Mouse (Mus musculus): ENCODE results near the gene Cldn14.
A peak's percentile ranks its signal among the peaks of the same experiment; 100 is the strongest.

Gene Cldn14

DNA sequence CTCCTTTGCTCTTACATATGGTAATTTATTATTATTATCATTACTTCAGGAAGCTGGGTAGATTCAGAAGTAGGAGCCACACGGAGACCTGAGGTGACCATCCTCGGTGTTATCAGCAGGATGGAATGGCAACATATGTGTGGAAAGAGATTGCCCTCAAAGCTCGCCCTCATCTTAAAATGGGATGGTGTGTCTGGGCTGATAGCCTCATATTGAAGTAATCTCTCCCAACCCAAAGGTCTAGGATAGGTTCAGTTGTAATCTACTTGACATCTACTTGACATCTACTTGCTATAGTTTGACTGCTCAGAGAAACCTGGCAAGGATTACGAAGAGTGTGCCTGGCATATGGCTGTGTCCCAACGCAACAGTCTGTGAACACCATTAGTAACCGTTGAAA lies 64.3 kb downstream of the Cldn14 start:
- DNase-seq (ENCODE audit: inconsistent ontology term) = no peak

GRCm38 (mm10) chr16:93942796-93943502 lies 65.7 kb downstream of the Cldn14 start:
- DNase-seq (ENCODE audit: inconsistent ontology term) = no peak

DNA sequence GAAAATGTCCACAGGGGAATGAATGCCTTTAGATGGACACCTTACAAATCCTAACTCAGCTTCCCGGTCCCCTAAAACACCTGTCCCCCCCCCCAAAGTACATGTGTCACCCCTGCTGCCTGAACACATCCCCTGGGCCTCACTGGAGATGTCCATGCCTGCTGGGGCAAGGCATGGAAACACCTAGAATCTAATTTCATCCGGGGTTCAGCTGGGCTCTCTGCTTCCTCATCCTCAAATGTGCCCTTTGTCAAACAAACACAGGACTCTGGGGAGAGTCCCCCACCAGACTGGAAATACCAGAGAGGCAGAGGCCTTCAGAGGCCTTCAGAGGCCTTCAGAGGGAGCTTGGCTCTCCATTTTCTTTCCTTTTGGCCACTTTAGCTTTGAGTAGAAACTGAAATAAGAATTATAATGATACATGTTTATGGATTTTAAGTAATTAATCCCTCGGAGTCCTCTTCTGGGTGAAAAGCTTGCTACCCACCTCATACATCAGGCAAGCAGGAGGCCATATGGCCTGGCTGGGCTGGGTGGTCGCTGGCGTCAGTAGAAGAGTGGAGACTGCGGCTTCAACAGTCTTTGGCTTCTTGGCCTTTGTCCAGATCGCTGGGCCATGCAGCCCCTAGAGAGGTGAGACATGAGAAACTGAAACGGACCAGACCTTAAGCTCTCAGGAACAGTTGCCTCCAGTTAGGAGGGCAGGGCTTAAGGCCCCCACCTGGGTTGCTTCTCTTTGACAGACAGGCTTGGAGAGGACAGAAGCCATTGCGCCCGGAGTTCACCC lies 66.7 kb downstream of the Cldn14 start:
- no peak for DNase-seq (ENCODE audit: inconsistent ontology term)

GRCm38 (mm10) chr16:93939961-93940360 lies 68.7 kb downstream of the Cldn14 start:
- DNase-seq (ENCODE audit: inconsistent ontology term) = no peak

GRCm38 (mm10) chr16:93938400-93938846 lies 70.2 kb downstream of the Cldn14 start:
- DNase-seq (ENCODE audit: inconsistent ontology term) = peak; percentile 33

GRCm38 (mm10) chr16:93935009-93935408 lies 73.6 kb downstream of the Cldn14 start:
- no peak for DNase-seq (ENCODE audit: inconsistent ontology term)

DNA sequence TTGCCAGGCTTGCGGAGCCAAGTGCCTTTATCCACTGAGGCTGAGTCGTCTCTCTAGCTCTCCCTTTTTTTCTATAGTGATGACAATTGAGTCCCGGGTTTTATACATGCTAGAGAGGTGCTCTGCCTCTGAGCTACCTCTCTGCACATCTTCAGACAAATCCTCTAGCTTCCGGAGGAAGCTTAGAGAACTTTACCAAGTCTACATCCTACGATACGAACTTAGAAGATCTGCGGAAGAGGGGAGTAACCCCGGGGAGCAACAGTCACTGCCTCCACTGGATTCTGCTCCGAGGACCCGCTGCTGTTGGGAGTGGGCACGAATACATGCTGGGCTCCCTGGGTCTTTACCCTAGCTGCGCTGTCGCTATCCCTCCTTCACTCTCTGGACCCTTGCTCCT lies 74.0 kb downstream of the Cldn14 start:
- no peak for DNase-seq (ENCODE audit: inconsistent ontology term)

DNA sequence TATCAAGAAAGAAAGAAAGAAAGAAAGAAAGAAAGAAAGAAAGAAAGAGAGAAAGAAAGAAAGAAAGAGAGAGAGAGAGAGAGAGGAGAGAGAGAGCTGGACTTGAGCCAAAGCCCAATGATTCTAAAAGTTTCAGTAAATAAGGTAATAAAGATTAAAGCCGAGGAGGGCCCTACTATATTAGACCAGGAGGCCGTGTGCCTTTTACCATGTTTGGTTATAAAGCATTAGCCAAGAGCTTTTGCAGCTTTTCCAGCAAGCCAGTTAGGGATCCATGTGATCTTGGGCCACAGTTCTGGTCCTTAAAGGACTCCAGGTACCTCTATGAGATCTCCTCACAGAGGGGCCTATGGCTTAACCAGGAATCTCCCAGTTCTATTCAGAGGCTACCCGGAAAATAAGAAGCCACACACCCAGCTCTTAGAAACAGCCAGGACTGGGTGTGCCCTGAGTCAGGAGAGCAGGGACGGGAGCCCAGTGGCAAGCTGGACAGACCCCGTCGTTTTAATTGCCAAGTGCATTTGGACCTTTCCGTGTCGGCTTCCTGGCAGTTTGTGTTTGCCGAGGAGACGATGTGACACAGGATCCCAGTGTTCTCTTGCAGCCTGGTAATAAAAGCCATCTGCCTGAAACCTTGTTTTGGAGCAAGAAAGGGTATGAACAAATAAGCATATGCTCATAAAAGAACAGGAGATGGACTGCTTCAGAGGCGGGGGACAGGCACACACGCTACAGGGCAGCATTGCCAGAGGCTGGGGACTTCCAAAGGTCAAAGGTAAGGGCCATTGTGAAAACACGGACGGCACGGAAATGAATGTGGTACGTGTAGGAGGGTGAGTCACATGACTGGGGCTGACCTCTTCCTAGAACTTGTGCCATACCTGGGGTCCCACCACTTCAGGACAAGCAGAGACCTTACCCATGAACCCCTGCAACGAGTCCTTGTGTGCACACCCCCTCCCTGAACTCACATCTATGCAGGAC lies 76.2 kb downstream of the Cldn14 start:
- DNase-seq (ENCODE audit: inconsistent ontology term) = no peak

DNA sequence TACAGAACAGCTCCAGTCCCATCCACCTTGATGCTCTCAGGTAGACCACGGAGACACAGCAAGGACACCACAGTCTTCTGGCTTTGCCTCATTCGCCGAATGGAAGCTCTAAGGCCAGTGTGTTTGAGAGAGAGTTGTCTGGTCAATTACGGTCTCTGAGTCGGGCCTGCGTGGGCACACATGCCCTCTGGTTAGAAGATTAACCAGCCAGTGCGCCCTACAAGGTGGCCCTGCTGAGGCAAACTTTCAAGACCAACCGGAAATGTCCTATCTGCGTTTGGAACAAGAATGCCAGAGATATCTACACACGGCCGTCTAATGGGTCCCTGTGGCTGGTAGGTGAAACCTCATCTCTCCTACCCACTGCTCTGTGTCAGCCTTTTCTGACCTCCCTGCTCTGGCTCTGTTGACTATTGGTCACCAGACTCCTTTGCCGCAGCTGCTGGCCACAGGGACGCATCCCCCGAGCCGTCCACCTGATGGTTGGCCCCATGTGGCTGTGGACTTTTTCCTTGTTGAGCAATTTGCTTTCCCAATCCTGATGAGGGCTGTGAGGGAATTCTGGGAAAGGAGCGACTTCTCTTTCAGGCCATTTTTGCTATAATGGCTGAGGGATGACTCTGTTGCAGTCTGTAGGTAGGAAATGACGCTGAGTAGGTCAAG lies 79.1 kb downstream of the Cldn14 start:
- DNase-seq (ENCODE audit: inconsistent ontology term) = no peak

GRCm38 (mm10) chr16:93925684-93926247 lies 82.9 kb downstream of the Cldn14 start:
- no peak for DNase-seq (ENCODE audit: inconsistent ontology term)

GRCm38 (mm10) chr16:93923788-93924187 lies 84.8 kb downstream of the Cldn14 start:
- DNase-seq (ENCODE audit: inconsistent ontology term) = no peak

DNA sequence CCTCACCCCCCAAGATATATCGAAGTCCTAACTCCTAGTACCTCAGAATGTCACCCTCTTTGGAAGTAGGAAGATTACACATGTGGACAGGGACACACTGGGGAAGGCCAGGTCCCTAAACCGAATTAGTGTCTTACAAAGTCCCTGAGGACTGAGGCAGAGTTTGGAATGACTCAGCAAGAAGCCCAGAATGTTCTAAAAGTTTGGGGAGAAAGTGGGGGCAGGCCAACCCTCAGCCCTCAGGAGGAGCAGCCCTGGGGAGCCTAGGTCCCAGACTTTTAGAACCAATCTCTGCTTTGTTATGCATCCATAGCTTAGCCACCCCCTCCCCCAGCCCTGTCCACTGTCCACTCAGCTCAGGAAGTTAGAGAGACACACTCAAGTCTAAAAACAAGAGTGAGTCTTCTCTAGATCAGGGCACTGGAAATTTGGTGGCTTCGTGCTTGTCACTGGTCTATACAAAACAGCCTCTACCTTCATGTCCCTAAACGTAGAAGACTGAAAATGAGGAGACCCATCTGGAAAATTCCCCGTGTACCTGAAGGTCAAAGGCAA lies 85.7 kb downstream of the Cldn14 start:
- DNase-seq (ENCODE audit: inconsistent ontology term) = no peak

- no peak for DNase-seq (ENCODE audit: inconsistent ontology term)
Observed at GRCm38 (mm10) chr16:93920673-93921072, 88.0 kb downstream of the Cldn14 start.

- DNase-seq (ENCODE audit: inconsistent ontology term) = no peak
Observed at GRCm38 (mm10) chr16:93919189-93919588, 89.4 kb downstream of the Cldn14 start.

DNA sequence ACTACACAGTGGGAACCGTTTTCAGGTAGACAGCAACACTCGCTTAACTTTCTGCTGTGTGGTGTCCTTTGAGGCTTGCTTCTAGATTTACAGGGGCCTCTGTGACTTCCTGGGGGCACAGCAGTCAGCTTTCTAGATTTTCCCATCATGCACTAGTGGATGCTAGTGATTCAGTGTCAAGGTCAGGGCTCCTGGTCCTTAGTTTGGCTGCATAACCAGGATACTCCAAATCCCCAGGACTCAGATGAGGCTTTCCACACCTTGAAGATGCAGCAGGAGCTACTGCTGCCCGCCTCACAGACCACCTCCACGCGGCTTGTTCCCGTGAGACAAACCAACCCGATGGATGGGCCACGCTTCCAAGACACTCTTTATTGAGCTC lies 90.0 kb downstream of the Cldn14 start:
- no peak for DNase-seq (ENCODE audit: inconsistent ontology term)

GRCm38 (mm10) chr16:93917712-93918678 lies 90.6 kb downstream of the Cldn14 start:
- DNase-seq (ENCODE audit: inconsistent ontology term) = peak; percentile 62

DNA sequence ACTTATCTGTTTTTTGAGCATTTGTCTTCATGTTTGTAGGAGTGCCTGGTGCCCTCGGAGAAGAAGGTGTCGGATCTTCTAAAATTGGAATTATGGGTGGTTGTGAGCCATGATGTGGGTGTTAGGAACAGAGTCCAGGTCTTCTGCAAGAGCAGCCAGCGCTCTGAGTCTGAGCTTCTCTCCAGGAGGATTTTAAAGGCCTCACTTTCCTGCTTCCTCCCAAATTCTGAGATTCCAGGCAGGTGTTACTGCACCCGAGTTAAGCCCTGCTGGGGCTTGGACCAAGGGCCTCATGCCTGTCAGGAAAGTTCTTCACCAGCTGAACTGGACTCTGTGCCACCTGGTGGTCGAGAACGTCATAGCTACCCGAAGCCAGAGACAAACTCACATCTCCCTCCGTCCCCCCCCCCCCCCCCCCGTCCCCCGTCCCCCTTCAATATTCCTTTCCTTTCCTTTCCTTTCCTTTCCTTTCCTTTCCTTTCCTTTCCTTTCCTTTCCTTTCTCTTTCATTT lies 93.2 kb downstream of the Cldn14 start:
- no peak for DNase-seq (ENCODE audit: inconsistent ontology term)

DNA sequence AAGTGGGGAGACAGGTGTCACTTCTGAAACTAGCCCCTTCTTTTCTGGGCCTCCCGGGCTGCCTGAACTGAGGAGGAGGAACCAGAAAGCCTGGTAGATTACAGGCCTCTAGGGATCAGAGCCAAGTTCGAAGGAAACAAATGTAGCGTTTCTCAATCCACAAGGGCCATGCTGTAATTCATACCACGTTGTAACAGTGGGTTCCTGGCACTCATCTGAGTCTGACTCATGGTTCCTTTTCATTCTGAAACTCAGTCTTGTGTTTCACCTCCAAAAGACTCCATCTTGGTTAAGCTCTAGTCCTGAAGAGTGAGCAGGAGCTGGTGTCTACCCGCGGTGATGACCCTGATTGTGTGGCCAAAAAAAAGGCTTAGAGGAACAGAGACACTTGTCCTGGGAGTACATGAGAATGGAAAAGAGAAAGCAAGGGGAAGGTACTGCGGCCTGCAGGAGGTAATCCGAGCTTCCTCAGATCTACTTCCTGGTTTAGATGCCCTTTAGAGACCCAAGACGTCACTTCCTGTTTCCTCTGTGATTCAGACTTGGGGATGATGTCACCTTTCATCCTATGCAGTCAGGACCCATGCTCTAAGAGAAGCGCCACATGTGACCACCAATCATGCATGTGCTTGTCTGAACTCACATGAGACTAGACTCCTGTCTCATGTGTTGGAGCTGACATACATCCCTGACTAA lies 94.6 kb downstream of the Cldn14 start:
- DNase-seq (ENCODE audit: inconsistent ontology term) = peak; percentile 78

GRCm38 (mm10) chr16:93912808-93913207 lies 95.8 kb downstream of the Cldn14 start:
- DNase-seq (ENCODE audit: inconsistent ontology term) = no peak

Data from Muller cell, postnatal 12 days (primary cell).